Mouse (Mus musculus) 3T3-L1 (cell line): ENCODE measurements around the gene Il17rb.

Experiments
- DNase-seq: peaks from one replicate; pipeline ENCODE4 v3.0.0-alpha.2; 2015; ENCODE audit warnings: low read depth, low spot score

Gene Il17rb

GRCm38 (mm10) chr14:30016666-30017065 lies 8.0 kb upstream of the Il17rb start:
- no peak for DNase-seq

- no peak for DNase-seq
Measured at GRCm38 (mm10) chr14:30015008-30015407, 6.3 kb upstream of the Il17rb start.

- no peak for DNase-seq
Measured at GRCm38 (mm10) chr14:30014487-30014886, 5.8 kb upstream of the Il17rb start.

GRCm38 (mm10) chr14:30011886-30012560 lies 3.3 kb upstream of the Il17rb start:
- peak; percentile 62 for DNase-seq

- DNase-seq, result no peak
Measured at GRCm38 (mm10) chr14:30009864-30010560, 1.3 kb upstream of the Il17rb start.

GRCm38 (mm10) chr14:29999475-29999811 lies 9.3 kb downstream of the Il17rb start:
- no peak for DNase-seq

GRCm38 (mm10) chr14:29998747-29999474 lies 9.8 kb downstream of the Il17rb start:
- no peak for DNase-seq

- DNase-seq, result no peak
Measured at GRCm38 (mm10) chr14:29997345-29997744, 11.4 kb downstream of the Il17rb start.

GRCm38 (mm10) chr14:29996000-29996751 lies 12.5 kb downstream of the Il17rb start:
- DNase-seq, result no peak

GRCm38 (mm10) chr14:29994976-29995375 lies 13.7 kb downstream of the Il17rb start:
- no peak for DNase-seq

- DNase-seq, result no peak
Measured at GRCm38 (mm10) chr14:29988337-29988736, 20.4 kb downstream of the Il17rb start.

- no peak for DNase-seq
Measured at GRCm38 (mm10) chr14:29987739-29988138, 21.0 kb downstream of the Il17rb start.

- no peak for DNase-seq
Measured at GRCm38 (mm10) chr14:29987276-29987675, 21.4 kb downstream of the Il17rb start.

GRCm38 (mm10) chr14:29986096-29986495 lies 22.6 kb downstream of the Il17rb start:
- no peak for DNase-seq

GRCm38 (mm10) chr14:29980447-29981205 lies 28.1 kb downstream of the Il17rb start:
- DNase-seq, result peak; percentile 45

- peak; percentile 88 for DNase-seq
Measured at GRCm38 (mm10) chr14:29978254-29979204, 30.2 kb downstream of the Il17rb start, which contains the start of gene Actr8. Actr8 (plus strand) TSS chr14:29978337.

- DNase-seq, result no peak
Measured at GRCm38 (mm10) chr14:29976927-29977326, 31.8 kb downstream of the Il17rb start.

GRCm38 (mm10) chr14:29971993-29972392 lies 36.7 kb downstream of the Il17rb start:
- DNase-seq, result no peak

- no peak for DNase-seq
Measured at GRCm38 (mm10) chr14:29971446-29971845, 37.2 kb downstream of the Il17rb start.
